Mouse (Mus musculus) stomach, embryonic 15.5 days (tissue): ENCODE measurements around the gene Acvrl1. TPM values are rescaled to one million over a fixed set of nuclear protein-coding genes. Genes with fewer than 3 reads are reported as not detected.

Experiments
- ATAC-seq: fragments of 200-750 bp; cut with Nextera tagmentation; 2 replicates; pipeline ENCODE4 v1.8.0; 2017; ENCODE audit warnings: low read depth, moderate number of reproducible peaks, moderate TSS enrichment; ENCODE audit not compliant: insufficient read depth, low FRiP score
- H3K27ac ChIP-seq: fragments of 300-500 bp; sonication (generic); 2 replicates; pipeline ENCODE4 v1.5.1; 2015; ENCODE audit warnings: mild to moderate bottlenecking, inconsistent platforms
- H3K27me3 ChIP-seq: fragments of 300-500 bp; sonication (generic); replicated peaks from 2 replicates; pipeline ENCODE4 v1.6.1; 2015; ENCODE audit warnings: inconsistent platforms
- H3K36me3 ChIP-seq: fragments of 300-500 bp; sonication (generic); 2 replicates; pipeline ENCODE4 v1.6.1; 2015; ENCODE audit warnings: inconsistent platforms
- H3K4me1 ChIP-seq: fragments of 300-500 bp; sonication (generic); 2 replicates; pipeline ENCODE4 v1.6.1; 2015; ENCODE audit warnings: inconsistent platforms
- H3K4me2 ChIP-seq: fragments of 300-500 bp; sonication (generic); 2 replicates; pipeline ENCODE4 v1.6.1; 2015; ENCODE audit warnings: mild to moderate bottlenecking, inconsistent platforms
- H3K4me3 ChIP-seq: fragments of 300-500 bp; sonication (generic); replicated peaks from 2 replicates; pipeline ENCODE4 v1.5.1; 2015; ENCODE audit warnings: inconsistent platforms
- H3K9ac ChIP-seq: fragments of 300-500 bp; sonication (generic); 2 replicates; pipeline ENCODE4 v1.6.1; 2015; ENCODE audit warnings: inconsistent platforms
- H3K9me3 ChIP-seq: fragments of 300-500 bp; sonication (generic); 2 replicates; pipeline ENCODE4 v1.6.1; 2016; ENCODE audit warnings: inconsistent platforms
- WGBS: fragments of 180-500 bp; shearing (Covaris S2); methylation state at CpG from one replicate; pipeline ENCODE4 v1.1.7; 2015; 5-methylcytosine and 5-hydroxymethylcytosine counted together
- polyA plus RNA-seq: library from polyadenylated mRNA; unstranded; fragments of >200 nt; fragmentation: Nextera tagmentation; extraction: Ambion mirVana; gene quantifications from 2 replicates; pipeline ENCODE4 v1.2.1, GENCODE M21; 2015

The Acvrl1 gene
- polyA plus RNA-seq, 1 experiment from 2014 or later = 28.4 TPM

DNA sequence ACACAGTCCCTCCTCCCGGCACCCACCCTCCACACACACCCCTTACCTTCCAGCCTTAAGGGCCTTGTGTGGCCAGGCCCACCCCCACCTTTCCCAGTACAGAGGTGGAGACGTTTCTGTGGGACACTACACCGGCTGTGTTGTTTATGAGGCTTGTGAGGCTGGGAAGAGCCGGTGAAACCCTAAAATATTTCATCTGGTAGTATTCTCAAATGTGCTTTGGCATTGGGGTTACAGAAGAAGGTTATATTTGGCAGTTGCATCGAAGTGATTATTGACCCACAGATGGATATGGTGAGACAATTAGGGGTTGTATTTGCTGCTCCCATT lies 46.8 kb downstream of the Acvrl1 start:
- no peak for ATAC-seq
- peak overlapping the region; percentile 81 for H3K27ac ChIP-seq
- H3K4me1 ChIP-seq = peaks cover 45% of the 10 kb centered on the region
- peak overlapping the region; percentile 83 for H3K4me3 ChIP-seq
- H3K4me2 ChIP-seq = peak overlapping the region; percentile 83
- no peaks in the 10 kb centered on the region for H3K27me3 ChIP-seq
- no peaks in the 10 kb centered on the region for H3K36me3 ChIP-seq
- WGBS = 9% methylated on average over 5 of the region's 5 CpGs
- H3K9me3 ChIP-seq = no peaks in the 10 kb centered on the region
- H3K9ac ChIP-seq = 0 out of 2 replicates have a peak overlapping the region, but pooled peaks have one; percentile 85

DNA sequence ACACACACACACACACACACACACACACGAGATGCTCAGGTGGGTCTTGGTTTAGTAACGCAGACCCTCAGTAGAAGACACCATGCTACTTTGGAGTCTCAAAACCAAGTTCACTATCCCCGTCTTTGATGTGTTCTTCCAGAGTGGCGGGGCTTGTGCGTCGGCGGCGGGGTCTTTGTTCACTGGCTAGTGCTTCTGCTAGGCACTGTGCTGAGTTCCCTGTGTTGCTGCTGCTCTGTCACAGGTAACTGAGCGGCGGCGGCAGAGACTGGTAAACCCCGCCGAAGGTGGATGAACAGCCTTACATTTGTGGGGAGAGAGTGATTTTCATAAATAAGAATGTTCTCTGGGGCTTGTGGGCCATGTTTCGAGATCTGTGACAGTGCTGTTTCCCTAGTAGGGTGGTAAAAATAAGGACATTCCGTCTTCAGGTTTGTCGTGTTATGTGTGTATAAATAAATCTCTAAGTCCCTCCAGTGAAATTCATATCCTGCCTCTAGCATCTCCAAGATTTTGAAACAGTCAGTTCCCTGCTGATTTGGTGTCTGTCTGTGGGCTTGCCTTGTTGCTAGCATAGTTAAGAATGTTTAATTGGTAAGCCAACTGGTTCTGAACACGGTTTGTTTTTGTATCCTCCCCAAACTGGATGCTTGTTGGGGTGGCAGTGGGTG lies 47.4 kb downstream of the Acvrl1 start:
- no peak for ATAC-seq
- H3K27me3 ChIP-seq = no peaks in the 10 kb centered on the region
- WGBS = 24% methylated on average over 17 of the region's 17 CpGs

DNA sequence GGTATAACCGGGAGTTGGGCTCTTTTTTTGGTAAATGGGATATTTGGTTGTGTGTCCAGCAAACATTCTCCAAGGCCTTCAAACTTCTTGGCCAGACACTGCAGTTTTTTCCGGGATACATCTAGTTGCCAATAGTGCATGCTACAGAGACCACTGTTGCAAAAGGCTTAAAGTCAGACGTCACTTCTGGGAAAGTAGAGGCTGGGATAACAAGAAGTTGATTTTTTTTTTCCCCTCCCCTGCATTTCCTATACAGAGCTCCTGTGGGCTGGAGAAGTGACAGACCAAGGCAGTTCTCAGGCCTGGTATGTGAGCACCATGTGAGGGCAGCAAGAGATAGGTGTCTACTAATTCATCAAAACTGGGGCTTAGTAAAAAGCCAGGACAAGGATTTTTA lies 48.0 kb downstream of the Acvrl1 start:
- Histone ChIP-seq H3K27me3 (no peaks in the 10 kb centered on the region), H3K4me1 (peaks cover 56% of the 10 kb centered on the region), H3K4me3 (peak overlapping the region; percentile 83), H3K36me3 (no peaks in the 10 kb centered on the region), H3K27ac (peak overlapping the region; percentile 81), H3K4me2 (peak overlapping the region; percentile 83), H3K9me3 (no peaks in the 10 kb centered on the region), H3K9ac (peak overlapping the region; percentile 22; the same call in 1 of the 2 replicates)
- ATAC-seq = no peak
- WGBS = 40% methylated on average over 3 of the region's 3 CpGs

More for the DNA sequence above, 47.4 kb downstream of the Acvrl1 start:
- no peaks in the 10 kb centered on the region for H3K36me3 ChIP-seq
- no peaks in the 10 kb centered on the region for H3K9me3 ChIP-seq
- H3K9ac ChIP-seq = peak overlapping the region; percentile 85; the same call in 1 of the 2 replicates
- H3K4me1 ChIP-seq = peaks cover 51% of the 10 kb centered on the region
- H3K27ac ChIP-seq = peak overlapping the region; percentile 81; the same call in 1 of the 2 replicates
- peak overlapping the region; percentile 83 for H3K4me2 ChIP-seq
- peak overlapping the region; percentile 83 for H3K4me3 ChIP-seq

DNA sequence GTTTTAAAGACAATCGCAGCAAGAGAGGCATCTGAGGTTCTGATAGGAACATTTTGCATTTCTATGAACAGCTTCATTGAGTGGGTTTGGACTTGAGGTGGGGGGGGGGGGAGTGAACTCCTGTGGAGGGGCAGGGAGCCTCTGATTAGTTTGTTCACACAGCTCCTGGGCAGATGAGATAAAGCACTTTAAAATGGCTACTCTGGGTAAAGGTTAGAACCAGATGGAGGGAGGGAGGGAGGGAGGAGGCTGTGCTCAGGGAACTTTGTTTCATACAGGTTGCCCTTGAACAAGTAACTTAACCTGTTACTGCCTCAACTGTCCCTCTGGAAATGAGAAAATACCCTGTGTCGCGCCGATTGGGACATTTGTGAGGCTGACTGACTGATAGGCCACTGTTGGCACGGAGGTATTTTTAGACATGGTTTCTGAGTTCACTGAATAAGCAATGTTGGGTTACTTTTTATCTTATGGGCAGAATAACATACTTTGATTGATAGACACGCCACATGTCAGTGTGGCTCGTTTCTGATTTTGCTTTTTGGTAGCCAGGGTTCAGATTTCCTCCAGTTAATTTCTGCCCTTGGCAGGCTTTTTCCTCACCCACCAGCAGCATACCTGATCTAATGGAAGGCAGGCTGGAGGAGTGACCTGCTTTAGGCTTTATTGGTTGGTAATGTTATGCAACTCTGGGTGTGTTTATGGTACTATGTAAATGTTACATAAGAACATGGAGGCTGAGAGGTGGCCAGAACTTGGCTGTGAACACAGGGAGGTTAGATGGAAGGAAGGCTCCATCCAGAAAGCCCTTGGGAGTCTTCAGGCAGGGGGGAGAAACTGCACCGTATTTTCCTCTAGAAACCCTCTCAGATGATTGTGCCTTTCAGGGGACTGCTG lies 48.7 kb downstream of the Acvrl1 start:
- ATAC-seq = 0 out of 2 replicates have a peak, but pooled peaks have one; percentile 24
- Histone ChIP-seq H3K27me3 (no peaks in the 10 kb centered on the region), H3K27ac (peak overlapping the region; percentile 81), H3K9me3 (no peaks in the 10 kb centered on the region), H3K4me3 (no peak overlapping the region), H3K36me3 (no peaks in the 10 kb centered on the region), H3K4me1 (peaks cover 63% of the 10 kb centered on the region), H3K4me2 (peak overlapping the region; percentile 83), H3K9ac (peak overlapping the region; percentile 22; the same call in 1 of the 2 replicates)
- WGBS = 45% methylated on average over 8 of the region's 8 CpGs

DNA sequence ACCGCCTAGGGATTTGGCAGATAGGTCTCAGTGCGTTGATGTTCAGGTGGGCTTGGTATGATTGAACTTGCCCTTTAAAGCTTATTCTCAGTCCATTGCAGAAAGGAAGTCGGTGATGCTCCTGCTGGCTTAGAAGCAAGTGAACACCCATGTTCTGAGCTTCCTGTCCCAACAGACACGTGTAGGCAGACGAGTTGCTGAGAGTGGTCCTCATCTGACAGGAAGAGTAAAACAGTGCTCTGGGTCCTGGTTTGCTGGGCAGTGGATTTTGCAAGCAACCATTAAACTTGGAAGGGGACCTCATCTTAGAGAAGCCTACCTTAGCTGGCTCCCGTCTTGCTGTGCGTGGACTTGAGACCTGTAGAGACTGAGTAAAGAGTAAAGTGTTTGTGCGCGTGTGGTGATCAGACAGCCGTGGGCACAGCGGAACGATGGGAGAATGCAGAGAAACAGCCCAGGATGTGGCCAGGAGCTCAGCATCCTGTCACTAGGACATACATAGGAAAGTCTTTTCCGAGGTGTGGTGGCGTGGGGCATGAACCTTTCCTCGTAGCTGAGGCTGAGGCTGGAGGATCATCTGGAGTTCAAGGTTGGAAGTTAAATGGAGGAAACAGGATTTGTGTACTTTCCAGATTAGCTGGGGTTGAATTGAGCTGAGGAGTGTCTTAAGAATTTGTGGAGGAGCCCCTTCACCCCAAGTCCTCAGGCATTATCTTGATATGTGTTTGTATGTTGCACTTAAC lies 52.2 kb downstream of the Acvrl1 start:
- H3K27me3 ChIP-seq = no peaks in the 10 kb centered on the region
- no peaks in the 10 kb centered on the region for H3K36me3 ChIP-seq
- H3K9ac ChIP-seq = no peak overlapping the region
- no peak for ATAC-seq
- no peaks in the 10 kb centered on the region for H3K9me3 ChIP-seq
- peaks cover 66% of the 10 kb centered on the region for H3K4me1 ChIP-seq
- no peak overlapping the region for H3K4me2 ChIP-seq
- 64% methylated on average over 15 of the region's 15 CpGs for WGBS
- H3K4me3 ChIP-seq = no peak overlapping the region
- peak overlapping the region; percentile 71 for H3K27ac ChIP-seq

DNA sequence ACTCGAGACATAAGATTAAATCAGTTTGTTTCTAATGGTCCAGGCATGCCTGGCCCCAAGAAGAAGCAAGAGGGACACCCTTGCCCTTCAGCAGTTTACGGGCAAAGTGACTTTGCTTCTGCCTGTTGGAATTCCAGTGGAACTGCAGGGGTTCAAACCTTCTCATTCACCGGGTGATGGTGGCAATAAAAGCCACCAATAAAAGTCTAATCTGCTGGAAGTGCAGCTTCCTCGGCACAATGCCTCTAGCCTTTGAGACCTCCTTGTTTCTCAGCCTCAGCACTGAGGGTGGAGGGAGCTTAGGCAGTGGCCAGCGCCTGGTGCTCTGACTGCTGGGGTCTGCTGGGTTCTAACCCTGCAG lies 52.8 kb downstream of the Acvrl1 start:
- Histone ChIP-seq H3K27me3 (no peaks in the 10 kb centered on the region), H3K9ac (no peak overlapping the region), H3K27ac (peak overlapping the region; percentile 71), H3K4me2 (no peak overlapping the region), H3K36me3 (no peaks in the 10 kb centered on the region), H3K4me1 (peaks cover 61% of the 10 kb centered on the region), H3K9me3 (no peaks in the 10 kb centered on the region), H3K4me3 (no peak overlapping the region)
- 43% methylated on average over 5 of the region's 5 CpGs for WGBS
- no peak for ATAC-seq

DNA sequence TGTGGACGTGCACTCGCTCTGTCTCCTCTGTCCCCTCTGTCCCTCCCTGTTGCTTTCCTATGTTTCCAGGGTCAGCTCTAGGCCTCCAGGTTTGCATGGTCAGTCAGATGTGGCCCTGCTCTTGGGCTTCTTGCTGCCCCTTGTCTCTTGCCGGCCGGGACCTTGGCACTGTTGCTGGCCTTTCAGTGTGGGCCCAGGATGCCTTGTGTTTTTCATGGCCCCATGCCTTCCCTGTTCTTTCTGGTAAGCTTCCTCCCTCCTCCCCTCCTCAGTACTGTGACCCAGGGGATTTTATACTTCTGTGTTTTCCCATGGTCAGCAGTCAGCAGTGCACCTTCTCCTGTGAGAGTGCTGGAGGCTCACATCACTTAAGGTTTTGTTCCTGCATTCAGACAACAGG lies 53.2 kb downstream of the Acvrl1 start:
- 41% methylated on average over 4 of the region's 4 CpGs for WGBS
- no peak overlapping the region for H3K4me3 ChIP-seq
- H3K9me3 ChIP-seq = no peaks in the 10 kb centered on the region
- no peak overlapping the region for H3K4me2 ChIP-seq
- no peak for ATAC-seq
- H3K27ac ChIP-seq = peak overlapping the region; percentile 71
- no peaks in the 10 kb centered on the region for H3K36me3 ChIP-seq
- no peaks in the 10 kb centered on the region for H3K27me3 ChIP-seq
- H3K9ac ChIP-seq = no peak overlapping the region
- H3K4me1 ChIP-seq = peaks cover 57% of the 10 kb centered on the region

DNA sequence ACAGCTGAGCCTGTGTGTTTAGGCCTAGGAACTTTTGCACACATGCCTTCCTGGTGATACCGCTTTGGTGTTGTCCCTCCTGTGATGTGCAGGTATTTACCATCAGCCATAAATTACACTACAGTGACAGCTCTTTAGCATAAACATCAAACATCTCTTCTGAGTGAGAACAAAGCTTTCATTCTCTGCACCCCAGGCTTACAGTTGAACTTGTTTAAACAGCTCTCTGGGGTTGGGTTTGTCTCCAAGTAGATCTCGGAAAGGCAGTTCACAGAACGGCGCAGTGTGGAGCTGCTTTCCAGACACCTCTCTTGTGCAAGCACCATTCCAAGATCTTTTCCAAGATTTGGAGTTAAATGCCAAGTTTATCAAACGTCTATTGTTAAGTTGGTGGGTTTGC lies 54.4 kb downstream of the Acvrl1 start:
- H3K4me2 ChIP-seq = peak overlapping the region; percentile 36
- H3K4me1 ChIP-seq = peaks cover 49% of the 10 kb centered on the region
- no peaks in the 10 kb centered on the region for H3K9me3 ChIP-seq
- H3K27ac ChIP-seq = peak overlapping the region; percentile 85
- ATAC-seq = peak; percentile 69
- no peak overlapping the region for H3K9ac ChIP-seq
- no peak overlapping the region for H3K4me3 ChIP-seq
- H3K36me3 ChIP-seq = no peaks in the 10 kb centered on the region
- no peaks in the 10 kb centered on the region for H3K27me3 ChIP-seq
- WGBS = 30% methylated on average over 5 of the region's 5 CpGs

DNA sequence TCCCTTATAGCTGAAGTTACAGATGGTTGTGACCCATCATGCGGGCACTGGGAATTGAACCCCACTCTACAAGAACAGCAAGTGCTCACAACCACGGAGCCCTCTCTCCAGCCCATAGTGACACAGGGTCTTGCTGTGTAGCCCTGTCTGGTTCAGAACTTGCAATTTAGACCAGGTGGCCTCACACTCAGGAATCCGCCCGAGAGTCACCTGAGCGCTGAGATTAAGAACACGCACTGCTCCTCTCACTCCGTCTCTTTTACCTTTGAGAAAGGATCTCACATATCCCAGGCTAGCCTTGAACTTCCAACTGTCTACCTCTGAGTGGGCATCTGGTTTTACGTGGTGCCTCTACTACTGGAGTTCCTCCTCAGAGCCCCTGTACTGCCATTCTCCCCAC lies 56.0 kb downstream of the Acvrl1 start:
- Histone ChIP-seq H3K9ac (no peak overlapping the region), H3K27me3 (no peaks in the 10 kb centered on the region), H3K27ac (peak overlapping the region; percentile 26; the same call in 1 of the 2 replicates), H3K36me3 (no peaks in the 10 kb centered on the region), H3K9me3 (no peaks in the 10 kb centered on the region), H3K4me2 (no peak overlapping the region), H3K4me1 (peaks cover 42% of the 10 kb centered on the region), H3K4me3 (no peak overlapping the region)
- ATAC-seq = no peak
- 93% methylated on average over 8 of the region's 8 CpGs for WGBS

DNA sequence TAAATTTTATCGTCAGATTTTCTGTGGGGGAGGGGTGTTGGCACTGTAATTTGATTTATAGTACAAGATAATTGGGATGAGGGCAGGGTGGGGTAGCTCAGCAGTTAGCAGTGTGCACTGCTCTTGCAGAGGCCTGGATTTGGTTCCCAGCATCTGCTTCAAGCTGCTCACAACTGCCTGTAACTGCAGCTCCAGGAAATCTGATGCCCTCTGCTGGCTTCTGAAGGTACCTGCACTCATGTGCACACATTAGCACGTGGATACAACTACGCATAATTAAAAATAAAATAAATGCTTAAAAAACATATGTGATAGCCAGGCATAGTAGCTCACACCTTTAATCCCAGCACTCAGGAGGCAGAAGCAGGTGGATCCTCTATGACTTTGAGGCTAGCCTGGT lies 57.2 kb downstream of the Acvrl1 start:
- Histone ChIP-seq H3K9me3 (no peaks in the 10 kb centered on the region), H3K27ac (no peak overlapping the region), H3K4me3 (no peak overlapping the region), H3K27me3 (no peaks in the 10 kb centered on the region), H3K9ac (no peak overlapping the region), H3K4me2 (no peak overlapping the region), H3K36me3 (no peaks in the 10 kb centered on the region), H3K4me1 (peaks cover 31% of the 10 kb centered on the region)
- 98% methylated on average over 3 of the region's 3 CpGs for WGBS
- ATAC-seq = no peak

DNA sequence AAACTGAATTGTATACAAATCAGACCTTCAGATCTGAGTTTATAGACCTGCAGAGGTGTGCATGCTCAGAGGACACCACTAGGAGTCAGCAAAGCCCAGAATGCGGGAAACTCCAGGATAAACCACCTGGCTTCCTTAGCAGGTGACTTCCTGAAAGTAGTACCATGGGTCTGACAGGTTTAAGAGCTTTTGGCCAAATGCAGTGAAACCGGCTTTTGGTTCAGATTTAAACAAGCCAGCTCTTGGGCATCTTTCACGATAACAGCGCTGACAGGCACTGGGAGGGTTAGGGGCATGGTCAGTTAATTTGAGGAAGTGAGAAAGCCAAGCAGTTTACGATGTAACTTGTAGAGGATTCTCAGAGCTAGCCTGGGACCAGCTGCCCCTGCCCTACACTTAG lies 59.6 kb downstream of the Acvrl1 start:
- Histone ChIP-seq H3K27me3 (no peaks in the 10 kb centered on the region), H3K36me3 (no peaks in the 10 kb centered on the region), H3K4me1 (peaks cover 23% of the 10 kb centered on the region), H3K9me3 (no peaks in the 10 kb centered on the region), H3K4me3 (no peak overlapping the region), H3K9ac (no peak overlapping the region), H3K4me2 (no peak overlapping the region), H3K27ac (no peak overlapping the region)
- WGBS = 67% methylated on average over 5 of the region's 5 CpGs
- ATAC-seq = no peak
